8 mouse cellular contexts compared by ENCODE assay signal in genomic region chr13:28532278-28532677, GRCm38 (mm10).
DNase-seq lines count a peak whose midpoint lies in the region; ATAC-seq lines count a peak whose summit lies in the region.

No protein-coding gene starts in this region.

- H3K27me3 ChIP-seq in heart, embryonic 13.5 days (replicated peaks), result no peaks in the 10 kb centered on the region
- no peaks in the 10 kb centered on the region for H3K27me3 ChIP-seq in kidney, embryonic 16.5 days (ENCODE audit: insufficient read depth, low read length)

- no peaks in the 10 kb centered on the region for H3K36me3 ChIP-seq in heart, embryonic 13.5 days
- peaks cover 7% of the 10 kb centered on the region; the same call in 1 of the 2 replicates for H3K36me3 ChIP-seq in kidney, embryonic 16.5 days (ENCODE audit: insufficient read depth, low read length)

- H3K9ac ChIP-seq in heart, embryonic 13.5 days, result no peak overlapping the region
- no peak overlapping the region for H3K9ac ChIP-seq in kidney, embryonic 16.5 days (replicated peaks; ENCODE audit: low read length)

- no peak overlapping the region for H3K4me3 ChIP-seq in heart, embryonic 13.5 days
- no peak overlapping the region for H3K4me3 ChIP-seq in kidney, embryonic 16.5 days (ENCODE audit: low read length)

- no peak overlapping the region for H3K4me2 ChIP-seq in heart, embryonic 13.5 days
- H3K4me2 ChIP-seq in kidney, embryonic 16.5 days (replicated peaks; ENCODE audit: low read depth, low read length), result no peak overlapping the region; the same call in 1 of the 2 replicates

- no peak; the same call in 1 of the 2 replicates for ATAC-seq in heart, embryonic 13.5 days (ENCODE audit: extremely low read depth, insufficient number of reproducible peaks, low FRiP score, low TSS enrichment)
- ATAC-seq in kidney, embryonic 16.5 days (ENCODE audit: low FRiP score, low TSS enrichment), result peak; percentile 85

- 61% methylated on average over 3 of the region's 3 CpGs for WGBS in heart, embryonic 13.5 days
- 46% methylated on average over 3 of the region's 3 CpGs for WGBS in kidney, embryonic 16.5 days

- peaks cover 7% of the 10 kb centered on the region; the same call in 1 of the 2 replicates for H3K9me3 ChIP-seq in heart, embryonic 13.5 days
- peaks cover 6% of the 10 kb centered on the region for H3K9me3 ChIP-seq in kidney, embryonic 16.5 days (ENCODE audit: low read length)

- DNase-seq in 416B (ENCODE audit: low read depth), result peak; percentile 29
- DNase-seq in adrenal gland, adult 8-10 months, result peak; percentile 88
- peak; percentile 67 for DNase-seq in lung, postnatal 25 days (ENCODE audit: low spot score)
- DNase-seq in layer of hippocampus, postnatal 14 days (ENCODE audit: low spot score in 2 of 2), result no peak
- no peak for DNase-seq in right cerebral cortex, adult 2 months (ENCODE audit: low spot score in 2 of 2)
- DNase-seq in thymus, postnatal 0 days (ENCODE audit: low spot score), result no peak

- peak overlapping the region; percentile 62 for H3K27ac ChIP-seq in heart, embryonic 13.5 days (replicated peaks)
- H3K27ac ChIP-seq in kidney, embryonic 16.5 days (ENCODE audit: low read length), result peak overlapping the region; percentile 83

- H3K4me1 ChIP-seq in heart, embryonic 13.5 days, result peaks cover 37% of the 10 kb centered on the region
- peaks cover 16% of the 10 kb centered on the region for H3K4me1 ChIP-seq in kidney, embryonic 16.5 days (ENCODE audit: insufficient read depth, low read length)

Comparison
In these comparisons a context has a peak if more than half of its experiments do, and no peak if none do; other contexts are left out.
1. DNase-seq: peak in 416B (single experiment), adrenal gland, adult 8-10 months (single experiment) and lung, postnatal 25 days (single experiment); none in layer of hippocampus, postnatal 14 days (0 of 2), right cerebral cortex, adult 2 months (0 of 2) and thymus, postnatal 0 days (single experiment).